Mouse (Mus musculus) heart, adult 2 months (tissue): ENCODE measurements around the gene Pigg. TPM values are rescaled to one million over a fixed set of nuclear protein-coding genes. Genes with fewer than 3 reads are reported as not detected.
A peak's percentile ranks its signal among the peaks of the same experiment; 100 is the strongest.

Experiments used
- DNase-seq, 2 experiments: peaks; one replicate each; pipeline ENCODE4 v3.0.0; 2021
- H3K27ac ChIP-seq: fragments of 200-600 bp; 2 replicates; pipeline ENCODE4 v1.8.1; 2022
- H3K27me3 ChIP-seq: fragments of 200-500 bp; 2 replicates; pipeline ENCODE4 v1.6.1; 2012; ENCODE audit warnings: mild to moderate bottlenecking, low read length, inconsistent platforms, mixed read lengths; ENCODE audit not compliant: control insufficient read depth, insufficient read depth
- H3K36me3 ChIP-seq: fragments of 200-500 bp; 2 replicates; pipeline ENCODE4 v1.6.1; 2012; ENCODE audit warnings: low read length, inconsistent platforms; ENCODE audit not compliant: control insufficient read depth, insufficient read depth
- H3K4me1 ChIP-seq: fragments of 200-500 bp; 2 replicates; pipeline ENCODE4 v1.6.1; 2011; ENCODE audit warnings: low read length; ENCODE audit not compliant: control insufficient read depth, insufficient read depth
- H3K4me3 ChIP-seq: fragments of 200-600 bp; 2 replicates; pipeline ENCODE4 v1.8.1; 2022
- H3K79me2 ChIP-seq: fragments of 200-500 bp; replicated peaks from 2 replicates; pipeline ENCODE4 v1.6.1; 2012; ENCODE audit warnings: mild to moderate bottlenecking, inconsistent platforms, low read length, moderate library complexity, mixed read lengths; ENCODE audit not compliant: control insufficient read depth, insufficient read depth
- H3K9ac ChIP-seq: fragments of 200-500 bp; 2 replicates; pipeline ENCODE4 v1.6.1; 2012; ENCODE audit warnings: low read depth, mild to moderate bottlenecking, control low read depth, inconsistent platforms, low read length, mixed read lengths
- CTCF ChIP-seq: fragments of 200-600 bp; IDR thresholded peaks from 2 replicates; pipeline ENCODE4 v1.8.1; 2022; ENCODE audit warnings: antibody characterized with exemption, mild to moderate bottlenecking, moderate library complexity
- EP300 ChIP-seq: fragments of 200-500 bp; IDR thresholded peaks from 2 replicates; pipeline ENCODE4 v1.6.1; 2011; ENCODE audit warnings: low read depth, low read length, control low read depth; ENCODE audit not compliant: insufficient read depth
- POLR2A ChIP-seq: fragments of 200-500 bp; IDR thresholded peaks from 2 replicates; pipeline ENCODE4 v1.6.1; 2011; ENCODE audit warnings: mild to moderate bottlenecking, low read depth, low read length, control low read depth; ENCODE audit not compliant: insufficient read depth
- WGBS: fragments of 180-500 bp; shearing (Covaris S2); methylation state at CpG from one replicate; pipeline ENCODE4 v1.1.7; 2018; 5-methylcytosine and 5-hydroxymethylcytosine counted together
- intact Hi-C: fragments of 180-260 bp; cut with DNase I; formaldehyde crosslinking; loops from one replicate; pipeline ENCODE4 v1.15.1; 2025
- polyA plus RNA-seq: library from polyadenylated mRNA; depleted of rRNA; stranded (reverse); fragments of >200 nt; gene quantifications from 2 replicates; pipeline ENCODE4 v1.2.3, GENCODE M21; 2012
- total RNA-seq, 2 experiments: library from RNA; stranded (reverse); gene quantifications; 2 replicates each; pipeline ENCODE4 v1.2.3; 2021

The Pigg gene
- total and polyA plus RNA-seq, 3 experiments, result 5.9 to 10.4 (median 10.0) TPM

DNA sequence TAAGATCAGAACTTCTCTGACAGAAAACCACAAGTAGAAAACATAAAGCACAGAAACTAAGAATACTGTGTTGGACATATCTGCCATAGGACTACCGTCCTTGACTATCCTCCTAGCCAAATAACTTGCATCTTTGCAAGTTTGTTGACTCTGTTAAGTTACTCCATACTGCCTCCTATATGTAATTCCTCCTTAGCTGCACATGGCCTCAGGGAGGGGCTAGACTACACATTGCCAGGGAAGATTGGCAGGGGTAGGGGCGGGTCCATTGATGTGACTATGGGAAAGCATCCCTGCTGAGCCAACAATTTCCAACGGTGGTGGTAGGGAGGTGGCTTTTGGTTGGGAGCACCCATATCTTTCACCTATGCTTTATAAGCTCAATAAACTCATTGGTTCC is 49.9 kb downstream of the Pigg start:
- intact Hi-C loops, result no loop called here
- no peak for TF ChIP-seq EP300
- TF ChIP-seq POLR2A, result no peak
- no peak for TF ChIP-seq CTCF
- Histone ChIP-seq H3K79me2 (no peaks in the 10 kb centered on the region), H3K36me3 (no peaks in the 10 kb centered on the region), H3K4me3 (no peak overlapping the region), H3K9ac (no peak overlapping the region), H3K27ac (no peak overlapping the region), H3K27me3 (peaks cover 5% of the 10 kb centered on the region), H3K4me1 (no peaks in the 10 kb centered on the region)
- DNase-seq, result no peak
- WGBS, result 41% methylated on average over 3 of the region's 3 CpGs

DNA sequence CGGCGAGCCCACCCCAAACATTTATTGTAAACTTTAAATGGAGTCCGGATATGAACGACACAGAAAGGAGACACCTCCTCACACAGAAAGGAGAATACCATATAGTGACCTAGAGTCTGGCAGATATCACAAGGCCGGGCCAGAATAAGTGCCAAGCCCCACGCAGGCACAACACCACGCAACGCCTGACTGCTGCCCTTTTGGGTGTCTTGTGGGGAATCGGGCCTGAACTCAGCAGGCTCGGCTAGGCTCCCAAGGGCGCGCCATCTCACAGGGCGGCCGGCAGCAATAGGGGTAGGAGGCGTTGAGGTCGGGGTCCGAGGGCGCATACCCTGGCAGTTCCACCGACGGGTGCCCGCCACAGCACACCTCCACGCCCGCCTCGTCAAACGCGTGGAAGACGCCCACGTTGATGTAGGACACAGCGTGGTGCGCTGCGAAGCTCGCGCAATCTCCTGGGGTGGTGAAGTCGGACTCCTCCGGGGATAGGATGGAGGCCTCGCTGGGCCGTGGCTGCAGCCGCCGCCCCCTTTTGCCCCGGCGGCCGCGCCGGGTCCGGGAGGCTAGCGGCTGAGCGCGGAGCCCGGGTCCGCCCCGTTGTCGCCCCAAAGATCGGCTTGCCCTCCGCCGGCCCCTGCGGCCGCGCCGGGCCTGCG is 54.0 kb downstream of the Pigg start:
- peak overlapping the region; percentile 52 for H3K9ac ChIP-seq
- 3% methylated on average over 60 of the region's 60 CpGs for WGBS
- no peaks in the 10 kb centered on the region for H3K36me3 ChIP-seq
- peak overlapping the region; percentile 63 for H3K4me3 ChIP-seq
- no peak overlapping the region for H3K27ac ChIP-seq
- H3K4me1 ChIP-seq, result no peaks in the 10 kb centered on the region
- peaks cover 11% of the 10 kb centered on the region for H3K27me3 ChIP-seq
- intact Hi-C loops, result no loop called here
- H3K79me2 ChIP-seq, result no peaks in the 10 kb centered on the region
- TF ChIP-seq POLR2A (no peak), EP300 (no peak), CTCF (no peak)
- DNase-seq, result peak in 1 of 2 experiments; percentile 4

DNA sequence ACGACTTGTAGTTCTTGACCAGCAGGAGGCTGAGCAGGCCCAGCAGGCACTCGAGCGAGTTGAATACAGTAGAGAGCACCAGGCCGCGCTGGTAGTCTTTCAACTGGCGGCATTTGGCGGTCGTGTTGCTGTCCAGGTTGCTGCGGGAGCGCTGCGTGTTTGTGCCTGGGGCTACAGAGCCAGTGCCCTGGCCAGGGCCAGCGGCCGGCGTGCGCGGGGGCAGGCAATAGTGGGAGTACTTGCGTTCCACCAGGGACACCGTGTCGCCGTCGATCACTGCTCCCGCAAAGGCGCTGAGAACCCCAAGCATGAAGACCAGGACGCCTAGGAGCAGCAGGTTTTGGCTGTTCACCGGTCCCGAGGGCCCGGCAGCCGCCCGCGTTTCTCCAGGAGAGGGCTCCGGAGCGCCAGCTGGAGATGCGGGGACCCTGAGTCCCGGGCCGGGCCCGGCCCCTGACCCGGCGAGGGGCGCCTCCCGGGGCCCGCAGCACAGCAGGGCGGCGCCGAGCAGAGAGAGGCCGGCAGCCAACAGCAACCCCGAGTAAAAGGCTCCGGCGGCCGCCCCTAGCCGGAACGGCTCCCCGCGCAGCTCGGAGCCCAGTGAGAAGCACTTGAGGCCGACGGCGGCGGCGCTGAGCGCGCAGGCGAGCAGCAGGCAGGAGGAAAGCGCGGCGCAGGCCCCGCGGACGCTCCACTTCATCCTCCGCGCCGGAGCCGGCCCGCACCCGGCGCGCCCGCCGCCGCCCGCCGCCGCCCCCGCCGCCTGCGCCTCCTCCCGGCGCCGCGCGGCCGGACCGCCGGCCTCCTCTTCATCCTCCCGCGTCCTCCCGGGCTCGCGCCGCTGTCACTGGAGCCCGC is 54.8 kb downstream of the Pigg start:
- H3K27me3 ChIP-seq, result peaks cover 11% of the 10 kb centered on the region
- H3K36me3 ChIP-seq, result no peaks in the 10 kb centered on the region
- no peaks in the 10 kb centered on the region for H3K79me2 ChIP-seq
- intact Hi-C loops, result no loop called here
- no peaks in the 10 kb centered on the region for H3K4me1 ChIP-seq
- under 1% methylated on average over 98 of the region's 100 CpGs for WGBS
- peak overlapping the region; percentile 63 for H3K4me3 ChIP-seq
- no peak overlapping the region for H3K27ac ChIP-seq
- H3K9ac ChIP-seq, result peak overlapping the region; percentile 52
- TF ChIP-seq CTCF (peak; percentile 44), EP300 (no peak)
- peak; percentile 37 to 57 for DNase-seq

DNA sequence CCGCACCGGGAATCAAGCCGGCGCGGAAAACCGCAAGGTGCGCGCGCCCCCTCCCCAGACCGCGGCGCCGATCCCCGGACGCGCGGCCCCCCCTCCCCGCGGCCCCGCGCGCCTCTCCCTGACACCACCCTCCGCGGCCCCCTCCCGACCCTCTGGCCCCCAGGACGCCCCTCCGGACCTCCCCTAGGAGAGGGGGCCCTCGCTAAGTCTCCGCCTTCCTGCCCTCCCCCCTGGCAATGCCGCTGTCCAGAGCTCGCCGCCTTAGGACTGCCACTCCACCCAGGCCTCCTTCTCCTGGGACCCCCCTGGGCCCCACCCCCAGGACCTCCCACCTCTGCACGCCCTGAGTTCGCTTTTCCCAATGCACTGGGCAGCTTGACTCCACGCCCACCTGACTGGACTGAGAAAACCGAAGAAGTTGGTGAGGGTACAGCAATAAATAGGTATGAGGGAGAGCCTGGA is 55.5 kb downstream of the Pigg start, which contains the start of gene Gm42517:
Gene Gm42517 (minus strand): TSS at position 52 of the 462 bp plus-strand sequence.
- no peak for TF ChIP-seq EP300
- 3% methylated on average over 33 of the region's 36 CpGs for WGBS
- Histone ChIP-seq H3K9ac (peak within 1 kb of the TSS; percentile 52), H3K27me3 (peaks cover 11% of the 10 kb centered on the region), H3K4me3 (peak within 1 kb of the TSS; percentile 63), H3K36me3 (no peaks in the 10 kb centered on the region), H3K79me2 (no peaks in the 10 kb centered on the region), H3K27ac (no peak within 1 kb of the TSS), H3K4me1 (no peaks in the 10 kb centered on the region)
- intact Hi-C loops, result no loop called here
- DNase-seq, result peak; percentile 5 to 31

DNA sequence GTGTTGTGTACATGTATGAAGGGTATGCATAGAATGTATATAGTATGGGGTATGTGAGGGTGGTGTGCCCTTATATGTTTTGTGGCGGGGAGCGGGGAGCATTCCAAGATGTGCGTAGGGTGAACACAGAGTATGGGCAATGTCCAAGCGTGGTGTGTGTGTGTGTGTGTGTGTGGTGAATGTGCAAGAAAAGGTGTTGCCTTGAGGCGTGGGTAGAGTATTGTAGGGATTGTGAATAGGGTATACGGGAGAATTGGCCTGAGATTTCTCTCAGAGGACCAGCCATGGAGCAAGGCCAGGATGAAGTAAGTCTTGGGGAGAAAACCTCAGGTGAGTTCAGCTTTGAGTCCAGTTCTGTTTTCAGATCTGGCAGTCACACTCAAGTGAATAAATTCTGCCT is 56.0 kb downstream of the Pigg start:
- no peak overlapping the region for H3K27ac ChIP-seq
- no peaks in the 10 kb centered on the region for H3K79me2 ChIP-seq
- no peaks in the 10 kb centered on the region for H3K4me1 ChIP-seq
- H3K36me3 ChIP-seq, result no peaks in the 10 kb centered on the region
- no peak overlapping the region for H3K9ac ChIP-seq
- TF ChIP-seq POLR2A (no peak), CTCF (no peak), EP300 (no peak)
- intact Hi-C loops, result no loop called here
- peaks cover 11% of the 10 kb centered on the region for H3K27me3 ChIP-seq
- no peak for DNase-seq
- H3K4me3 ChIP-seq, result peak overlapping the region; percentile 48
- WGBS, result 12% methylated on average over 6 of the region's 6 CpGs

DNA sequence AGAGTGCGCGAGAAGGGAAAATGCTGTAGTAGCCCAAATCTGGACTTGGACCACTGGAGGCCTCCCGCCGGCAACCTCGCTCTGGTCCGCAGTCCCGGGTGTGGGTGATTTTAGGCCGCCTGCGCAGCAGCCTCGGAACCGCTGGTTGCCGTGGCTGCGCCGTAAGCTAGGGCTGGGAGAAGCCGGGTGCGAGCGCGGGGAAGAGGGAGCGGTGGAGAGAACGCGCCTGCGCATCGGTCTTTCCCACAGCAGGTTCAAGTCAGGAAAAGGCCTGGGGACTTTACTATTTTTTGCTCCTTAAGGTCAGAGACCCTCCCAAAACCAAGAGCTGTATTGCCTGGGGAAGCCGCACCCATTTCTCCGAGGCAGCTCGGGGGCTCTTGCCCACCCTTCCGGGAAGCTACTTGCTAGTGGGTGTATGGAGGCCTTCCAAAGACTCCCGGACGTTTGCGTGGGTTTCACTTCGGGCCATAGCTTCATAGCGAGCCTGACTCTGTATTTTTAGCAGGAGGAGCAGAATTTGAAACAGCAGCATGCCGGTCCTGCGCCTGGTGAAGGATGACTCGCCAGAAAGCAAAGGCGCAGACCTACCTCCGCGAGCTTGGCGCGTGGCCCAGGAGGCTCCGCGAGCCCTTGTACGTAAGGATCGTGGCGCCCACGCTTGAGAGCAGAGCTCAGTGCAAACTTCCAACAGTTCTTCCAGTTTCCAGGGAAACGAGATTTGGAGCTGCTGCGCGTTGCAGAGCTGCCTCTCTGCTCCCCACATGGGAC is 56.6 kb downstream of the Pigg start:
- intact Hi-C loops, result no loop called here
- TF ChIP-seq EP300 (no peak), POLR2A (no peak), CTCF (no peak)
- Histone ChIP-seq H3K9ac (0 out of 2 replicates have a peak overlapping the region, but pooled peaks have one; percentile 7), H3K36me3 (no peaks in the 10 kb centered on the region), H3K4me1 (no peaks in the 10 kb centered on the region), H3K27ac (no peak overlapping the region), H3K4me3 (peak overlapping the region; percentile 48), H3K27me3 (peaks cover 11% of the 10 kb centered on the region), H3K79me2 (no peaks in the 10 kb centered on the region)
- WGBS, result 1% methylated on average over 49 of the region's 49 CpGs
- peak; percentile 46 to 52 for DNase-seq
